Mouse (Mus musculus) ES-Bruce4 (cell line): ENCODE measurements at regions not wholly inside any gene's neighbourhood (a gene's known extent, or its start where the extent isn't known, plus 50 kb on each side); places are given as distances from the start of the nearest gene placed in this dataset.

ENCODE experiments used
- CTCF ChIP-seq: IDR thresholded peaks from one replicate; pipeline ENCODE4 v1.8.1; 2011; ENCODE audit warnings: low read depth, low read length
- POLR2A ChIP-seq: IDR thresholded peaks from one replicate; pipeline ENCODE4 v1.8.1; 2011; ENCODE audit warnings: low read length; ENCODE audit not compliant: insufficient read depth

DNA sequence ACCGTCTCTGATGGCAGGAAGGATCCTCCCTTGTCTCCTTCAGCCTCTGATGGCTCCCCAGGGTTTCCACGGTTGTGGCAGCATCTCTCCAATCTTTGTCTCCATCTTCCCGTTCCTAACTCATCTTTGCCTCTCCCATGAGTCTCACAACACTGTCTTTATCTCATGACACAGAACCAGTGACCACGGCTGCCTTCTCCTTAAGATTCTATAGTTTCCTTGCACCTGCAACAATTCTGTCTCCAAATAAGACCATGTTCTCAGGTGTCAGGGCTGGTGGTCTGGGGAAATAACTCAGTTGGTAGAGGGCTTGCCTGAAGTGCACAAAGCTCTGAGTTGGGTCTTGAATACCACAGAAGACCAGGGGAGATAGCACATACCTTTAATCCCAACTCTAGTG, 203.8 kb downstream of the Cd83 start:
- TF ChIP-seq POLR2A (no peak), CTCF (no peak)
